Mouse (Mus musculus) hindbrain, embryonic 16.5 days (tissue): ENCODE measurements around the gene Fmc1. TPM values are rescaled to one million over a fixed set of nuclear protein-coding genes. Genes with fewer than 3 reads are reported as not detected.

Experiments used
- ATAC-seq: fragments of 200-750 bp; cut with Nextera tagmentation; 2 replicates; pipeline ENCODE4 v1.8.0; 2017; ENCODE audit warnings: moderate TSS enrichment, moderate library complexity
- H3K27ac ChIP-seq: fragments of 300-500 bp; sonication (generic); 2 replicates; pipeline ENCODE4 v1.5.1; 2014; ENCODE audit warnings: low read depth, mild to moderate bottlenecking, control low read depth, low read length, moderate library complexity
- H3K27me3 ChIP-seq: fragments of 300-500 bp; sonication (generic); replicated peaks from 2 replicates; pipeline ENCODE4 v1.6.1; 2014; ENCODE audit warnings: low read length; ENCODE audit not compliant: control insufficient read depth, insufficient read depth
- H3K36me3 ChIP-seq: fragments of 300-500 bp; sonication (generic); 2 replicates; pipeline ENCODE4 v1.6.1; 2014; ENCODE audit warnings: mild to moderate bottlenecking, low read length, moderate library complexity, mixed read lengths; ENCODE audit not compliant: control insufficient read depth, insufficient read depth
- H3K4me1 ChIP-seq: fragments of 300-500 bp; sonication (generic); 2 replicates; pipeline ENCODE4 v1.6.1; 2014; ENCODE audit warnings: low read depth, low read length; ENCODE audit not compliant: control insufficient read depth, insufficient read depth
- H3K4me2 ChIP-seq: fragments of 300-500 bp; sonication (generic); 2 replicates; pipeline ENCODE4 v1.6.1; 2014; ENCODE audit warnings: mild to moderate bottlenecking, low read length, control low read depth, moderate library complexity
- H3K4me3 ChIP-seq: fragments of 300-500 bp; sonication (generic); 2 replicates; pipeline ENCODE4 v1.5.1; 2014; ENCODE audit warnings: mild to moderate bottlenecking, low read length, control low read depth, moderate library complexity
- H3K9ac ChIP-seq: fragments of 300-500 bp; sonication (generic); 2 replicates; pipeline ENCODE4 v1.6.1; 2014; ENCODE audit warnings: low read depth, mild to moderate bottlenecking, control low read depth, low read length, moderate library complexity
- H3K9me3 ChIP-seq: fragments of 300-500 bp; sonication (generic); 2 replicates; pipeline ENCODE4 v1.6.1; 2014; ENCODE audit warnings: mild to moderate bottlenecking, low read length, moderate library complexity; ENCODE audit not compliant: control insufficient read depth
- WGBS: fragments of 180-500 bp; shearing (Covaris S2); extraction: QIAGEN DNeasy Blood & Tissue Kit; methylation state at CpG from one replicate; pipeline ENCODE4 v1.1.7; 2014; 5-methylcytosine and 5-hydroxymethylcytosine counted together
- polyA plus RNA-seq: library from polyadenylated mRNA; unstranded; fragments of >200 nt; fragmentation: Nextera tagmentation; extraction: Ambion mirVana; gene quantifications from 2 replicates; pipeline ENCODE4 v1.2.1, GENCODE M21; 2015

Fmc1 gene
- polyA plus RNA-seq, 1 experiment from 2014 or later = 225 TPM

DNA sequence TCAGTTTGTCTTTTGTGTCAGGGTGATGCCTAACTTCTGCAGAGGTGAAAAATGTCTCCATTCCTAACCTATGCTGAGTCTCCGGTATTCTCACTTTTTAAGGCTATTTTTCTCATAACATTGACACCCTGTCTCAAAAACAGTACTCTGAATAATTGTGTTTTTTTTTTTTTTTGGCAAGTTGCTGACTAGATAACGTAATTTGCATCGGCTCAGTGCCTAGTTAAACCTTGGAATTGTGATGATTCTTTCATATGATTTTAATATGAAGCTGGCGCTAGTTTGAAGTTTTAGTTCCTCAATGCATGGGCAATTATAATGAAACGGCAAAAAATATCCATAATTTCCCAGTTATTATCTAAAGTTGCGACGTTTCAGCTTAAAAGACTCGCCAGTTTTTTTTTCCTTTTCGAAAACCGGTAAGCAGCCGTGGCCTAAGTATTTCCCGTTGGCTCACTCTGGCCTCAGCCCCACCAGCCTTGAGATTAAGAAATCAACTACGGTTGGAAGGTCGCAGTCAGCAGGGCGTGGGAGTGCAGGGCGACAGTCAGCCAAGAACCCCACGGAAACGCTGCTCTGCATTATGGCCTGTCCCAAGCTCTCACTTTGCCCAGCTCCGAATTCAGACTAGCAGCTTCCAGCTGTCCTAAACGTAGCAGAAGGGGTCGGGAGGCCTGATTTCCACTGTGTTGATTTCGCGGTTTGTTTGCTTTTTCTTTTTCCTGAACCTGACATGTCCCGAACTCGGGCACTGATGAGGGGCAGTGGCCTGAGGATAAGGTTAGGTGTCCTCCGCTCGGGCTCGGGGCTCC lies 17.2 kb downstream of the Fmc1 start:
- Histone ChIP-seq H3K27me3 (no peaks in the 10 kb centered on the region), H3K36me3 (no peaks in the 10 kb centered on the region), H3K4me1 (peaks cover 12% of the 10 kb centered on the region), H3K9me3 (no peaks in the 10 kb centered on the region), H3K9ac (peak overlapping the region; percentile 83), H3K4me2 (peak overlapping the region; percentile 81), H3K27ac (peak overlapping the region; percentile 96), H3K4me3 (peak overlapping the region; percentile 67)
- WGBS = 5% methylated on average over 28 of the region's 28 CpGs
- ATAC-seq = peak; percentile 16

DNA sequence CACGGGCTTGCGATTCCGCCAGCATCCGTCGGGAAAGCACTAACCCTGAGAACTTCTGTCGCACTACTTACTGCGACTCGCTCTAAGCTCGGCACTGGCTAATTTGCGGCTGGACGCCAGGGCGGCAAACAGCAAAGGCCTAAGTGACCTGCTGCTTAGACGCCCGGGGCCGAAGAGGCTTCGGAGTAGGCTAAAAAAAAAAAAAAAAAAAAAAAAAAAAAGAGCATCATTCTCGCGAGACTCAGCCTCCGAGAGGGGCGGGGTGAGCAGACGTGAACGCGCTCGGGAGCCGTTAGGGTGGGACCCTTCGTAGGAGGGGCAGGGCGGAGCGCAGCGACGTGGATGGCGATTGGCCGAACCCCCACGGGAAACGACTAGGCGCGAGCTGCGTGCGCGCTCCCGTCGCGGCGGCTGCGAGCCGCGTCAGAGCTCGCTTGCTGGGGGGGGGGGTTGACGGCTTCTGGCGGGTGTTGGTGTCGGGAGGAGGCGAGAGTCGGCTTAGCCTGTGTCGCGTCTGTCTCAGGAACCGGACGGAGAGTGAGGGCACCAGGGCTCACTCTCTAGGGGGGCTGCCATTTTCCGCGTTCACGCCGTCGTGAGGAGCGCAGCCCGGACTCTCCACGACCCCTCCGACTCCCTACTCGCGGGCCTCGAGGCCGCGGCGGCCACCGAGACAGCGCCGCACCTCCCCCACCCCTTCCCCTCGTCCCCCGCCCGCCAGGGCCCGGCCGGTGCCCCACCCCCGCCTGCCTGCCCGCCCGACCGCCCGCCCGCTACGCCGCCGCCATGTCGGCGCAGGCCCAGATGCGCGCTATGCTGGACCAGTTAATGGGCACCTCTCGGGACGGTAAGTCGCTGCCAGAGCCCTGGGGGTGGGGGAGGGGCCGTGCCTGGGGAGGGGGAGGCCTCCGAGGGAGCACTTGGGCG lies 18.0 kb downstream of the Fmc1 start, which contains the start of gene Luc7l2:
Gene Luc7l2 (plus strand): TSS at position 273 of the 927 bp plus-strand sequence.
- Histone ChIP-seq H3K9ac (peak within 1 kb of the TSS; percentile 90), H3K27ac (peak within 1 kb of the TSS; percentile 99), H3K9me3 (no peaks in the 10 kb centered on the region), H3K4me1 (peaks cover 12% of the 10 kb centered on the region), H3K4me3 (peak within 1 kb of the TSS; percentile 67), H3K36me3 (no peaks in the 10 kb centered on the region), H3K4me2 (peak within 1 kb of the TSS; percentile 81), H3K27me3 (no peaks in the 10 kb centered on the region)
- WGBS = under 1% methylated on average over 86 of the region's 98 CpGs
- ATAC-seq = peak; percentile 88

DNA sequence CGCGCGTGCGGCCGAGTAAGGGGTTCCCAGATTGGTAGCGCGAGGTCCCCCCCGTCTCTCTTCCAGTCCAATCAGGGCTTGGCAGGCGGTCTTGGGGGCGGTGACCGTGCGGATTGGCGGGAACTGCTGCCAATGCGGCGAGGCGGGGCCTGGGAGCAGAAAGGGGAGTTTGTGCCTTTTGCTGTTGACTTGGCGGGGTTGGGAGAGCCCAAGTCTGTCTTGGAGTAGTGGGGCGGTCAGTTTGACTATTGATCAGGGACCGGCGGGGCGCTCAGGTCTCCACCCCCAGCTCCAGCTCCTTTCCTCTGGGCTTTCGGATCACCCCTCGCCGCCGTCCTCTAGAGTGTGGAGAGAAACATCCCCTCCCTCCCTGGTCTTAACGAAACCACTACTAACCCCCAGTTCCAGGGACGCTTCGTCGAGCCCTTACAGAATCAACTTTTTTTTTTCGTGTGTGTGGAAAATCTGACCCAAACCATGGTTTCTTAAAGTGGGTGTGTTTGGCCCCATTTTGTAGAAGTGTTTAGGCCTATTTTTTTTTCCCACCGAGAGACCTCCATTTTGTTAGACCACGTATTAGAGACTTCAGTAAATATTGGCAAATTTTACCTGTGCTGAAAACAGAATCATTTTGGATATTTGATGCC lies 18.8 kb downstream of the Fmc1 start:
- Histone ChIP-seq H3K9me3 (no peaks in the 10 kb centered on the region), H3K4me3 (peak overlapping the region; percentile 67), H3K36me3 (no peaks in the 10 kb centered on the region), H3K4me1 (peaks cover 12% of the 10 kb centered on the region), H3K9ac (peak overlapping the region; percentile 90), H3K27ac (peak overlapping the region; percentile 99), H3K27me3 (no peaks in the 10 kb centered on the region), H3K4me2 (peak overlapping the region; percentile 51)
- ATAC-seq = peak; percentile 95
- WGBS = under 1% methylated on average over 30 of the region's 32 CpGs

DNA sequence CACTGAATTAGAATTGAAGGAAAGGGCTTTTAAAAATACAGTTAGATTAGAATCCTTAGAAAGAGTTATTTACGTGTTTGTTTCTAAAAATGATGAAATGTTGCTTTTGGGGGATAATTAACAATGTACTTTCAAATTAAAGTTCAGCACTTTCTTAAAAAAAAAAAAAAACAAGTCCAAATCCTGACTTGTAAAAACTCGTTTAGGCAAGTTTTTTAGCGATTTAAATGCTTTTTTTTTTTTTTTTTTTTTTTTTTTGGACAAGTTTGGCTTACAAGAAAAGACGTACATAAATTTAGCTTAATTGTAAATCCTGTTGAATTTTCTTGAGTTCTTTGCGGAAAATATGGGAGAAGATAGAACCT lies 19.3 kb downstream of the Fmc1 start:
- Histone ChIP-seq H3K27me3 (no peaks in the 10 kb centered on the region), H3K4me1 (peaks cover 12% of the 10 kb centered on the region), H3K36me3 (no peaks in the 10 kb centered on the region), H3K9ac (no peak overlapping the region), H3K27ac (no peak overlapping the region), H3K4me2 (peak overlapping the region; percentile 51), H3K9me3 (no peaks in the 10 kb centered on the region), H3K4me3 (peak overlapping the region; percentile 67)
- ATAC-seq = no peak
- WGBS = 25% methylated on average over 5 of the region's 5 CpGs

DNA sequence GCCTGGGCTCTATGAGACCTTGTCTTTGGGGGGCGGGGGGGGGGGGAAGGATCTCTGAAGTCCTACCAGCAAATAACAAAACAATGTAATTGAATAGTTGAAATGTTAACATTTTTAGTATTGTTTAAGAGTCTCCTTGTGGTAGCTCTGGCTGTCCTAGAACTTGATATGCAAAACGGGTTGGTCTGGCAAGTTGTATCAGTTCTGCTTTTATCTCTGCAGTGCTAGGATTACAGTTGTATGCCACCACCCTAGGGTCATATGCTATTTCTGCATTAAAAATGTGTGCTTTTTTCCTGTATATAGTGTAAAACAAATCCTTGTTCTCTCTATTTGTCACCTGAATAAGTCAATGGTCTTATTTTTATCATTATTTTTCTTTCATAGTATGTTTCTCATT lies 42.8 kb downstream of the Fmc1 start:
- H3K36me3 ChIP-seq = 0 out of 2 replicates have a peak, but pooled peaks cover 2% of the 10 kb centered on the region

DNA sequence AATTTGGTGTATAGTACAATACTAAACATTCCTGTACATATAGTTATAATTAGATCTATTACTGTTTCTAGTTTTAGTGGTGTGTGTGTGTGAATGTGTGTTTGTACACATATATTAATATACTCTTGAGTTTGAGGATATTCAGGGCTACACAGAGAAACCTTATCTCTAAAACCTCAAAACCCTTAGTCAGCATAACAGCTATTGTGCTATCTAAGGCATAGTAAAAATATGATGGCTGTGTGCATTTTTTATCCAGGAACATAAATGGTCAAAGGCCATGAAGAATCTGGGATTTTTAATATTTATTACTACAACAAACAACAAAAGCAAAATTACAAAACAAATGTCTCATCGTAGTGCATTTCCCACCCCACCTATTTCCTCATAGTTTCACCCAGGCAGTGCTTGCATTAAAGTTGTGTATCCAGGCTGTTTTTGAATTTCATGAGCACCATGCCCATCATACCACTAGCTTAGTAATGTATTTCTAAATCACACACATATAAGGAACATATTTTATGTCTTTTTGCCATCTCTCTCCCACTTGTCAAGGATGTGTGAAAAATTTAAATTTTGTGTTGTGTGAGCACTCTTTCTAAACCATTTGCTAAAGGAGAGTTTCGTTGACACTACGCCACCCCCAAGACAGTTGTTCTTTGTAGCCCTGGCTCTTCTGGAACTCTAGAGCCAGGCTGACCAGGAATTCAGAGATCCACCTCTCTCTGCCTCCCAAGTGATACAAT lies 47.0 kb downstream of the Fmc1 start:
- 0 out of 2 replicates have a peak, but pooled peaks cover 3% of the 10 kb centered on the region for H3K36me3 ChIP-seq
- no peaks in the 10 kb centered on the region for H3K9me3 ChIP-seq
- H3K4me2 ChIP-seq = no peak overlapping the region
- no peak overlapping the region for H3K9ac ChIP-seq
- H3K27me3 ChIP-seq = no peaks in the 10 kb centered on the region
- H3K4me3 ChIP-seq = no peak overlapping the region
- no peak for ATAC-seq
- H3K4me1 ChIP-seq = no peaks in the 10 kb centered on the region
- 97% methylated on average over 3 of the region's 3 CpGs for WGBS
- no peak overlapping the region for H3K27ac ChIP-seq

More for the DNA sequence above, 42.8 kb downstream of the Fmc1 start:
- no peak for ATAC-seq
- H3K27ac ChIP-seq = no peak overlapping the region
- H3K4me1 ChIP-seq = no peaks in the 10 kb centered on the region
- no peaks in the 10 kb centered on the region for H3K27me3 ChIP-seq
- no peak overlapping the region for H3K4me2 ChIP-seq
- WGBS = 93% methylated on average over 2 of the region's 2 CpGs
- no peaks in the 10 kb centered on the region for H3K9me3 ChIP-seq
- H3K4me3 ChIP-seq = no peak overlapping the region
- no peak overlapping the region for H3K9ac ChIP-seq

DNA sequence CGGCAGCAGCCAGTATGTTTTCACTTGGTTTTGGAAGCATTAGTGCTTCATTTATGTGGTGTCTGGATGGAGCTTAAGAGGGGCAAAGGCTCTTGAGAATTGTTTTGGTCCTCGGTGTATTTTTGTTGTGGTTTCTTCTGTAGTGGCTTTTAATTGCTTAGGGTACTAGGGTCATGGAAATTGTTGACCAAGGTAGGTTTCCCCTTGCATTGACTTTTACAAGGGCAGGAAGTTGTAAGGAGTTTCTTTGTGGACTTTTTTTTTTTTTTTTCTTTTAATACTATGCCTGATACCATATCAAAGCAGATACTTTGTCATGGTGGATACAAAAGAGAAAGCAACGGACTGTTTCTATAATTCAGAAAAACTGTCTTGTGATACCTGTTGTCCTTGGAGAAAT lies 48.4 kb downstream of the Fmc1 start:
- ATAC-seq = no peak
- 95% methylated on average over 3 of the region's 3 CpGs for WGBS
- no peak overlapping the region for H3K27ac ChIP-seq

More for the DNA sequence above, 48.4 kb downstream of the Fmc1 start:
- H3K9ac ChIP-seq = no peak overlapping the region
- no peaks in the 10 kb centered on the region for H3K27me3 ChIP-seq
- H3K4me3 ChIP-seq = no peak overlapping the region
- H3K4me2 ChIP-seq = no peak overlapping the region
- no peaks in the 10 kb centered on the region for H3K4me1 ChIP-seq
- no peaks in the 10 kb centered on the region for H3K9me3 ChIP-seq
- peaks cover 9% of the 10 kb centered on the region; the same call in 1 of the 2 replicates for H3K36me3 ChIP-seq
